Mouse (Mus musculus): Measurements from ENCODE around the gene Serpinb9c. TPM values are rescaled to one million over a fixed set of nuclear protein-coding genes. Genes with fewer than 3 reads are reported as not detected.
"Not testable (repeated sequence)": the region's sequence is repeated elsewhere in the genome, so short reads cannot be mapped to it uniquely, and the experiment has no call there.

Gene Serpinb9c
- total RNA-seq (2015; ENCODE audit: low replicate concordance) (not detected in 2 replicates), total RNA-seq (2017; ENCODE audit: low replicate concordance) (not detected in 2 replicates)

- no peak for ATAC-seq (replicated peaks; ENCODE audit: low FRiP score, poor library complexity, severe bottlenecking)
These were observed at the start of gene Serpinb9c for GRCm38 (mm10) chr13:33159642-33160041. Serpinb9c (minus strand) TSS chr13:33159742.

GRCm38 (mm10) chr13:33199740-33200139 is 40.2 kb upstream of the Serpinb9c start:
- ATAC-seq (replicated peaks; ENCODE audit: low FRiP score, poor library complexity, severe bottlenecking): no peak

- ATAC-seq (replicated peaks; ENCODE audit: low FRiP score, poor library complexity, severe bottlenecking): no peak
These were observed 33.1 kb upstream of the Serpinb9c start, which contains the start of gene Serpinb9d for GRCm38 (mm10) chr13:33192659-33193058. Serpinb9d (plus strand) TSS chr13:33192959.

- not testable (repeated sequence) for ATAC-seq (replicated peaks; ENCODE audit: low FRiP score, poor library complexity, severe bottlenecking)
These were observed 30.9 kb upstream of the Serpinb9c start for GRCm38 (mm10) chr13:33190486-33190885.

- no peak for ATAC-seq (replicated peaks; ENCODE audit: low FRiP score, poor library complexity, severe bottlenecking)
These were observed 18.1 kb downstream of the Serpinb9c start for GRCm38 (mm10) chr13:33141435-33141834.

GRCm38 (mm10) chr13:33137717-33138116 is 21.8 kb downstream of the Serpinb9c start:
- no peak for ATAC-seq (replicated peaks; ENCODE audit: low FRiP score, poor library complexity, severe bottlenecking)

GRCm38 (mm10) chr13:33113054-33113453 is 46.5 kb downstream of the Serpinb9c start:
- ATAC-seq (replicated peaks; ENCODE audit: low FRiP score, poor library complexity, severe bottlenecking): no peak

GRCm38 (mm10) chr13:33105626-33106025 is 53.9 kb downstream of the Serpinb9c start:
- ATAC-seq (replicated peaks; ENCODE audit: low FRiP score, poor library complexity, severe bottlenecking): no peak

Other genes starting within 250 kb of the Serpinb9c start
- 14.4 and 18.9 TPM in 2 replicates for gene Serpinb6b, start 194.5 kb downstream of the Serpinb9c start, total RNA-seq (2015; ENCODE audit: low replicate concordance)
- gene Serpinb6b, start 194.5 kb downstream of the Serpinb9c start, total RNA-seq (2017; ENCODE audit: low replicate concordance): 16.6 and 20.0 TPM in 2 replicates
- gene Serpinb9, start 156.5 kb downstream of the Serpinb9c start, total RNA-seq (2015; ENCODE audit: low replicate concordance): 13.3 and 17.6 TPM in 2 replicates
- gene Serpinb9, start 156.5 kb downstream of the Serpinb9c start, total RNA-seq (2017; ENCODE audit: low replicate concordance): 8.0 and 15.6 TPM in 2 replicates
- not detected in 2 replicates for gene Serpinb9b, start 132.3 kb downstream of the Serpinb9c start, total RNA-seq (2015; ENCODE audit: low replicate concordance)
- gene Serpinb9b, start 132.3 kb downstream of the Serpinb9c start, total RNA-seq (2017; ENCODE audit: low replicate concordance): not detected in 2 replicates
- not detected in 2 replicates for gene Serpinb1b, start 81.2 kb downstream of the Serpinb9c start, total RNA-seq (2015; ENCODE audit: low replicate concordance)
- not detected in 2 replicates for gene Serpinb1b, start 81.2 kb downstream of the Serpinb9c start, total RNA-seq (2017; ENCODE audit: low replicate concordance)
- not detected in 2 replicates for gene Serpinb9d, start 33.2 kb upstream of the Serpinb9c start, total RNA-seq (2015; ENCODE audit: low replicate concordance)
- gene Serpinb9d, start 33.2 kb upstream of the Serpinb9c start, total RNA-seq (2017; ENCODE audit: low replicate concordance): not detected in 2 replicates
- gene Serpinb9e, start 89.9 kb upstream of the Serpinb9c start, total RNA-seq (2015; ENCODE audit: low replicate concordance): not detected in 2 replicates
- not detected in 2 replicates for gene Serpinb9e, start 89.9 kb upstream of the Serpinb9c start, total RNA-seq (2017; ENCODE audit: low replicate concordance)
- not detected in 2 replicates for gene Serpinb9f, start 164.3 kb upstream of the Serpinb9c start, total RNA-seq (2015; ENCODE audit: low replicate concordance)
- not detected in 2 replicates for gene Serpinb9f, start 164.3 kb upstream of the Serpinb9c start, total RNA-seq (2017; ENCODE audit: low replicate concordance)
- not detected in 2 replicates for gene Gm11397, start 236.0 kb upstream of the Serpinb9c start, total RNA-seq (2015; ENCODE audit: low replicate concordance)
- not detected in 2 replicates for gene Gm11397, start 236.0 kb upstream of the Serpinb9c start, total RNA-seq (2017; ENCODE audit: low replicate concordance)

Data from erythroid progenitor cell, adult 5-6 weeks (primary cell).